Mouse (Mus musculus): ENCODE results near the gene Rad51. TPM values are rescaled to one million over a fixed set of nuclear protein-coding genes. Genes with fewer than 3 reads are reported as not detected.
A peak's percentile ranks its signal among the peaks of the same experiment; 100 is the strongest.

Gene Rad51
- total RNA-seq (2021), result 1 to 10 TPM; 2.8 to 3.6 TPM

DNA sequence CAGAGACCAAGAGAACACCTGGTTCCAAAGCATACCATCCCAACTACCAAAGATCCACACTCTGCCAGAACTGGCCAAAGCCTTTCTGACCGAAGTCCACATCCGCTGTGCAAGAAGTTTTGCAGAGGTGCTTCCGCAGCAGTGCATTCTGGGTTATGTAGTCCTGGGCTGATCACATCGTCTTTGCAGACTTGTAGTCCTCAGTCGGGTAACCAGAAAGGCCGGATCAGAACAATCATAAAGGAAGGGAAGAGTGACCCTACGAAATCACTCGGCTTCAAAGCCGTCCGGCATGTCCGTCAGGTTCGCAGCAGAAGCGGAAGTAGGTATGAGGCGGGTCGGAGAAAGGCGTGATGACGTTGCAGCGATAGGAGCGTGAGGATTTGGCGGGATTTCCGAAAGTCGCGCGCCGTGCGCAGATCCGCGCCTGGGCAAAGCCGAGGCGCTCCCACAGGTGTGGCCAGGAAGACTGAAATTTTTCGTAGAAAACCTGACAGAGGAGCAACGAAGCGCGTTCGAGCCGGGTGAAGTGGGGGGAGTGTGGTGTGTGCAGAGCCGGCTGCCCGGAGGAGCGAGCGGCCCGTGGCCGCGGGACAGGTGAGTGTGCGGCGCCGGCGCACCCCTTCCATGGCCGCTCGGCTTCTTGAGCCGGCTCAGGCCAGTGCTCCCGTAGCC is at the start of gene Rad51:
TSS of gene Rad51 (plus strand) at position 356 of the 675 bp plus-strand sequence.
- intact Hi-C loops (cut with DNase I), result loop anchor here (5.0 kb wide), 1 partner anchor 65 kb away; the partner anchor contains the start of gene Knl1

DNA sequence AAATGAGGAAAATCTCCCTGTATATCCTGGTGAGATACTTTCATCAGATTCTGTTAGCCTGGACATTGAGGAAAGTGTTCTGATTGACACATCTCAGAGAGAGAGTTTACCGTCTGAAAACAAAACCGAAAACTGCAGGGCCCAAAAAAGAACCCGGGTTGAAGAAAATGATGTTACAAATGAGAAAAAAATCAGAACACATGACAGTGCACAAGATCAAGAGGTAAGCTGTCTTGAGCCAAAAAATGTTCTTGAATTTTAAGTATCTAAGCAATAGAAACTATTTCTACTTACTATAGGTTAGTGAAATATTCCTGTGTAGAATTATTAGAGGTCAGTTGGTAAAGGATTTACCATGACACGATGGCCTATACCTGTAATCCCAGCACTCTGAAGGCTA is 40.2 kb upstream of the Rad51 start:
- intact Hi-C loops (cut with DNase I), result no loop called here
- no peak for DNase-seq (ENCODE audit: extremely low spot score in 1 of 2, low spot score in 2 of 2)

More for the DNA sequence above, at the start of gene Rad51:
- DNase-seq (ENCODE audit: extremely low spot score in 1 of 2, low spot score in 2 of 2), result peak; percentile 82 to 90

DNA sequence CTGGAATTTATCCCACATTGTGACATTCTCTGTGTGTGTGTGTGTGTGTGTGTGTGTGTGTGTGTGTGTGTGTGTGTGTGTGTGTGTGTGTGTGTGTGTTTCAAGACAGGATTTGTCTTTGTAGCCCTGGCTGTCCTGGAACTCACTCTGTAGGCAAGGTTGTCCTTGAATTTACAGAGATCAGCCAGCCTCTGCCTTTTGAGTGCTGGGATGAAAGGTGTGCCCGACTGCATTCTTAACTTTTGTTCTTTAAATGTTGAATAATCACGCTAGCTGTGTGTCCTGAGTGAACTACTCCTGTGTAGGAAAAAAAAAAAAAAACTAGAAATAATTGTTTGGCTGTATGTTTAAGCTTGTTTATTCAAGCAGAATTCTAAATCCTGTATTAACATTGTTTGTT is 26.4 kb upstream of the Rad51 start:
- intact Hi-C loops (cut with DNase I), result no loop called here
- DNase-seq (ENCODE audit: extremely low spot score in 1 of 2, low spot score in 2 of 2), result no peak

GRCm38 (mm10) chr2:119101552-119101951 is 11.0 kb upstream of the Rad51 start:
- intact Hi-C loops (cut with DNase I), result no loop called here
- DNase-seq (ENCODE audit: extremely low spot score in 1 of 2, low spot score in 2 of 2), result no peak

GRCm38 (mm10) chr2:119106583-119106982 is 6.0 kb upstream of the Rad51 start:
- DNase-seq (ENCODE audit: extremely low spot score in 1 of 2, low spot score in 2 of 2), result no peak
- intact Hi-C loops (cut with DNase I), result no loop called here

DNA sequence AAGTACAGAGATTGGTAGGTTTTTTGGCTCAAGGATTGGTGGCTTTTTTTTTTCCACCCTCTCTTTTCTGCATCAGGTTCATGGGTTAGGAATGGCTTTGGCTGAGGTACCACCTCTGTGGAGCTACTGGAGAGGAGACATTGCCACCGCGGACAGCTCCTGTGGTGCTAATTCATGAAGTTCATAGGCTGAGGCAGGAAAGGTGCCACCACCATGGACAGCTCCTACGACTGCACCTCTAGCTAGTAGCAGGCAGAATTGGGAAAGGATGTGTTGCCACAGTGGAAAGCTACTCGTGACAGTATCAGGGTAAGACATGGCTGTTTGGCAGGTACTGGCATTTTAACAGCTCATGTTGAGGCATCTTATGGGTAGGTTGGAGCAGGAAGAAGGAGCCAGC is 4.0 kb upstream of the Rad51 start:
- no peak for DNase-seq (ENCODE audit: extremely low spot score in 1 of 2, low spot score in 2 of 2)
- intact Hi-C loops (cut with DNase I), result no loop called here

- DNase-seq (ENCODE audit: extremely low spot score in 1 of 2, low spot score in 2 of 2), result no peak
- intact Hi-C loops (cut with DNase I), result loop anchor here (5.0 kb wide), 1 partner anchor 64 kb away; the partner anchor contains the start of gene Knl1
Measured at GRCm38 (mm10) chr2:119111060-119111459, 1.5 kb upstream of the Rad51 start.

DNA sequence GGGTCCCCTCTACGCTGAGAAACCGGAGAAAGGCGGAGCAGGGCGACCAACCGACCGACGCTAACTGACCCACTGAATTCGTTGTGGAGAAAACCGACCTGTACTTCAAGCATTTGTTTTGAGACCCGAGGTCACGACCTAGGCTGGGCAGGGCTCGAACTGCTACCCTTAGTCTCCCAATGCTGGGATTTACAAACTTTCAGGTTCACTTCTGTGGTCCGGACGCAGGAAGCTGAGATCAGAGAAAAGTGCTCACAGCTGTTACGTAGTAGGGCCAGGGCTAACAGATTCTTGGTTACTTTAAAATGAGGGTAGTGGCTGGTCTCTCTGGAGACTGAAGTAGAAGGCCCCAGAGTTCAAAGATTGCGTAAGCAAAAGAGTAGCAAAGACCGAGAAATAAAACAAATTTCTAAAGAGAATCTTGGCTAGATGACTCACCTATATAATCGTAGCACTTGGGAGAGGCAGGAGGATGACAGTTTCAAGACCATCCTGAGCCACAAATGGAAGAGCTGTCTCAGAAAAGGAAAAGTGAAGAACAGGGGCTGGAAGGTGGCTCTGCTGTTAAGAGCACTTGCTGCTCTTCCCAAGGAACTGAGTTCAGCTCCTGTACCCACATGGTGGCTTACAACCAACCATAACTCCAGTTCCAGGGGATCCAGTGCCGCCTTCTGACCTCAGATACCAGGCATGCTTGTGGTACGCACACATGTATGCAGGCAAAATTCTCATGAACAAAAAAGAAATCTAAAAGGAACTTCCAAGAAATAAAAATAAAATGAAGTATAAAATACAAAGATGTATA is 730 bp downstream of the Rad51 start:
- DNase-seq (ENCODE audit: extremely low spot score in 1 of 2, low spot score in 2 of 2), result no peak
- intact Hi-C loops (cut with DNase I), result loop anchor here (5.0 kb wide), 1 partner anchor 66 kb away; the partner anchor contains the start of gene Knl1

DNA sequence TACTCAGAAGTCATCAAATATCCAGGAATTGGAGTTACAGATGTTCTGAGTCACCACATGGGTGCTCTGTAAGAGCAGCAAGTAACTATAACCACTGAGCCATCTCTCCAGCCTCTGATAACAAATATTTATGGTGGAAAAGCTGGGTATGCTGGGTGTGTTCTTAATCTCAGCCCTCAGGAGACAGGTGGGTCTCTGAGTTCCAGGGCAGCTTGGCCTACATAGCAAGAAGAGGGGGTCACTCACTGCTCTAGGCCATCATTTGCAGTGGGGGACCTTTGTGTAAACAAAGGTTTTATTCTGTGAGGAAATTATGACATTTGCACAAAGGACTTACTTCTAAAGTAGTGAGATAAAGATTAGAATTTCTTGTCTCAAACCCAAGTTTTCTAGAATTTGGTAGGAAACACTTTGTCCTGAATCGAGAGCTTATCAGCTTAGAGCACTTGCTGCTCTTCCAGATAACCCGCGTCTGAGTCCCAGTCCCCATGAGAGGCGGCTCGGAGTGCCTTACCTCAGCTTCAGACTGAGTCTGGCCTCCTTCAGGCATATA is 23.8 kb downstream of the Rad51 start:
- DNase-seq (ENCODE audit: extremely low spot score in 1 of 2, low spot score in 2 of 2), result no peak
- intact Hi-C loops (cut with DNase I), result no loop called here

DNA sequence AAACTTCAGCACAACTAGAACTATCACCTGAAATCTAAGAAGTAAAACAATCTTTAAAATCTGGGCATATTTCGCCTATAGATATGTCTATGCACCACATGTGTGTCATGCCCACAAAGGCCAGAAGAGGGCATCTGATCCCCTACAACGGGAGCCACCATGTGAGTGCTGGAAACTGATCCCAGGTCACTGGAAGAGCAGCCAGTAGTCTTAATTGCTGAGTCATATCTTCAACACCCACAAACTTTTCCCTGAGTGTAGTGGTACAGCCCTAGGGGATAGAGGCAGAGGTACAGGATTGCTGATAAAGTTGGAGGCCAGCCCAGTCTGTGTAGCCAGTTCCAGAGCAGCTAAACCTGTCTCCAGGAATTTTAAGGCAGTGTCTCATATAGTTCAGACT is 32.6 kb downstream of the Rad51 start:
- intact Hi-C loops (cut with DNase I), result loop anchor here (10.0 kb wide), 1 partner anchor 280 kb away; no protein-coding TSS in a partner anchor
- DNase-seq (ENCODE audit: extremely low spot score in 1 of 2, low spot score in 2 of 2), result no peak

DNA sequence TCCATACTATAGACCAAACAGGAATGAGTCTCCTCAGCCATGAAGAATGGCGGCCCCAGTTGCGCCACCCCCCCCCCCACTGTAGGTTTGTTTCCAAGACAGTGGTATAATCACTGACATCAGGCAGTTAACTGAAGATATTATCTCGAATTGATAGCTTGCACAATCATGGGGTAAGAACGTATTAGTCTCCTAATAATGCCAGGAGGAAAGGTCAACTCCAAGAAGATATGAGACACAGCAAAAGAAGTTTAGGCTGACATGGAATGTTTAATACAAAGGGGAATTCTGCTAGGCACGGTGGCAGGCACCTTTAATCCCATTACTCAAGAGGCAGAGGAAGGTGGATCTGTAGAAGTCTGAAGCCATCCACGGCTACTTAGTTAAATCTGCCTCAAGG is 33.8 kb downstream of the Rad51 start:
- DNase-seq (ENCODE audit: extremely low spot score in 1 of 2, low spot score in 2 of 2), result no peak
- intact Hi-C loops (cut with DNase I), result loop anchor here (10.0 kb wide), 1 partner anchor 278 kb away; no protein-coding TSS in a partner anchor

GRCm38 (mm10) chr2:119147160-119147678 is 34.6 kb downstream of the Rad51 start:
- intact Hi-C loops (cut with DNase I), result loop anchor here (10.0 kb wide), 1 partner anchor 278 kb away; no protein-coding TSS in a partner anchor
- DNase-seq (ENCODE audit: extremely low spot score in 1 of 2, low spot score in 2 of 2), result no peak

DNA sequence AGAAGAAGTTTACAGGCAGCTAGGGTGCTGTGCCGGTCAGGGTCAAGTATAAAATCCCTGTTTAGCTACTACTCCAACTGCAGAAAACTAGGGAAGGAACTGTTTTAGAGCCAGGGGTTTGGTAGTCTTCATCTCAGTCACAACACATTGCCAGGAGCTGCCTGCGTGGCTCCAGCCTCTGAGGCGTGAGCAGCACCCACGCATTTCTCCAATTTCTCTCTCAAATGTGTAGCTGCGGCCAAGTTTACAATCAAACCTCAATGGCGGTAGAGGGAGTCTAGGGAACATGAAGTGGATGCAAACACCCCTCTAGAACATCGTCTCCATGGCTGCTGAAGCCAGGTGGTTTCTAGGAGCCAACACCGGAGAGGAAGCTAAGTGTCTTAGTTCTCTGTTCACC is 35.2 kb downstream of the Rad51 start:
- DNase-seq (ENCODE audit: extremely low spot score in 1 of 2, low spot score in 2 of 2), result no peak
- intact Hi-C loops (cut with DNase I), result loop anchor here (10.0 kb wide), 1 partner anchor 277 kb away; no protein-coding TSS in a partner anchor

GRCm38 (mm10) chr2:119152255-119152654 is 39.7 kb downstream of the Rad51 start:
- intact Hi-C loops (cut with DNase I), result no loop called here
- DNase-seq (ENCODE audit: extremely low spot score in 1 of 2, low spot score in 2 of 2), result no peak

DNA sequence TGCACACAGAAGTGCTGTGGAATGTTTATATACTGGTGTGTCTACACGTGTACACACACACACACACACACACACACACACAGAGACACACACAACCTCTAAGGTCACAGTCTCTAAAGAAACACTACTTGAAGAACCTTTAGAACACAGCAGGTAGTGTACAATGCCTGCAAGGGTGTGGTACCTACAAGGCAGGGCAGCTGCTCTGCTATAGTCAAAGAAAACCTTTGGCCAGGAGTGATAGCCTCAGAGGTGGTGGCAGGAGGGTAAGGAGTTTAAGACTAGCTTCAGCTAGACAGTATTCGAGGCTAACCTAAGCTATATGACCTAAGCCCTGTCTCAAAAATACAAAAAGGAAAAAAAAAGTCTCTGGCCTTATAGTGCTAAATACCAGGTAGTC is 42.1 kb downstream of the Rad51 start:
- DNase-seq (ENCODE audit: extremely low spot score in 1 of 2, low spot score in 2 of 2), result no peak
- intact Hi-C loops (cut with DNase I), result no loop called here

- intact Hi-C loops (cut with DNase I), result no loop called here
- no peak for DNase-seq (ENCODE audit: extremely low spot score in 1 of 2, low spot score in 2 of 2)
Measured at GRCm38 (mm10) chr2:119155388-119155787, 42.8 kb downstream of the Rad51 start.

DNA sequence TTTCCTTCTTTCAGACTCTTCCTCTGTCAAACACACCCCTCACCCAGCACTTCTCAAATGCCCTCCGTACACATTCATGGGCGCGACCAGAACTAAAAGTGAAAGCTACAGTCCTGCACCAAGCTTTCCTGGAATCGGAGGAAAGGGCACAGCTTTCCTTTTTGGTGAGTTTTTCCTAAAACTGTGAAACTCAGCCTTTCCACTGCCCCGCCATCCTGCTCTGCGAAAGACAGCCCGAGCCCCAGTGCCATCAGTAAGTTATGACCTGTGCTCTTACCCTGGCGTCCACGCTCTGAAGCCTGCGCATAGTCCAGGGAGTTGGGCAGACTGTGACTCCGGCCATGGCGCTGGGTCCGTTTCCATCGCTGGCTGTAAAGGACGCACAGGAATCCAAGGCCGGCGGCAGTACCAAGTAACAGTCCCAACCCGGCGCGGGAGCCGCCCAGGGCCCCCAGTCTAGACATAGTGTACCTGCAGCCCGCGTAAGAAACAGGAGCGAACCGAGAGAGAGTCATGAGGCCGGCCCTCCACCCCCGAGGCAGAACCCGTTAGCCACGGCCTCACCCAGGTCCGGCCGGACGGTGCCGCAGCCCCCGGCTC is 43.6 kb downstream of the Rad51 start:
- intact Hi-C loops (cut with DNase I), result loop anchor here (2.0 kb wide), 1 partner anchor 33 kb away; no protein-coding TSS in a partner anchor
- no peak for DNase-seq (ENCODE audit: extremely low spot score in 1 of 2, low spot score in 2 of 2)

- peak; percentile 96 to 97 for DNase-seq (ENCODE audit: extremely low spot score in 1 of 2, low spot score in 2 of 2)
- intact Hi-C loops (cut with DNase I), result loop anchor here (2.0 kb wide), 1 partner anchor 32 kb away; no protein-coding TSS in a partner anchor
Measured at GRCm38 (mm10) chr2:119156681-119157572, 44.3 kb downstream of the Rad51 start, which contains the start of gene Rmdn3. Gene Rmdn3, minus strand, starts transcription at chr2:119157034.

All from left cerebral cortex, postnatal 10 days (tissue).